25 mouse cellular contexts compared by ENCODE assay signal in the genomic region with DNA sequence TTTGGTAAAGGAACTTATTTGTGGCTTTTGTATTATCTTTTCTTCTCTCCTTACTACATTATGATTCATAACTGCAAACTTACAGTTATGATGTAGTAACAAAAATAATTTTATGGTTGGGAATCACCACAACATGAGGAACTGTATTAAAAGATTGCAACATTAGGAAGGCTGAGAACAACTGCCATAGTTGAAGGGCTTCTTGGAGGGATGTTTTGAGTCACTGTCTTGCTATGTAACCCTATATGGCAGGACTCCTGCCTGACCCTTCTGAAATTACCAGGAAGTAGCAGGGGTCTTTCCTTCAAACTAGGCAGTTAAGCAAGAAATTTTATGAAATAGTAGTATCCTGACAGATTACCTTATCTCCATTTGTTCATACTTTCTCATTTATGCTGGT. TPM values are rescaled to one million over a fixed set of nuclear protein-coding genes. Genes with fewer than 3 reads are reported as not detected.
DNase-seq lines count a peak whose midpoint lies in the region; ATAC-seq and TF ChIP-seq lines count a peak whose summit lies in the region.
"Had no signal": no experiment of that assay in that cellular context is flagged by ENCODE, and none has a peak within 500 bp of the region (broad histone marks: within the 10 kb centered on the region; RNA-seq: fewer than 3 reads in every experiment).

No protein-coding gene starts in this region.

- H3K4me3 ChIP-seq in bone marrow macrophage, adult 2 months (ENCODE audit: insufficient read depth, low read length): no peak overlapping the region
- H3K4me3 ChIP-seq in heart, embryonic 11.5 days (ENCODE audit: low read depth, low read length): no peak overlapping the region
- H3K4me3 ChIP-seq: embryonic facial prominence, embryonic 13.5 days; forebrain, embryonic 10.5 days; forebrain, embryonic 15.5 days; heart, adult 2 months; heart, embryonic 12.5 days; hindbrain, embryonic 12.5 days had no signal

- no peak for TF ChIP-seq CTCF in bone marrow macrophage, adult 2 months (IDR thresholded peaks at IDR 0.05; ENCODE audit: low read depth, low read length)

- H3K27ac ChIP-seq in bone marrow macrophage, adult 2 months (ENCODE audit: insufficient read depth, low read depth, low read length): peak overlapping the region; percentile 21; the same call in 1 of the 2 replicates
- no peak overlapping the region for H3K27ac ChIP-seq in heart, embryonic 11.5 days (ENCODE audit: low read depth, low read length)
- H3K27ac ChIP-seq: embryonic facial prominence, embryonic 13.5 days; forebrain, embryonic 10.5 days; forebrain, embryonic 15.5 days; heart, adult 2 months; hindbrain, embryonic 12.5 days had no signal

- ATAC-seq in granulocyte monocyte progenitor cell, adult 5-6 weeks (replicated peaks; ENCODE audit: poor library complexity, severe bottlenecking): peak; percentile 98
- no peak for ATAC-seq in heart, embryonic 11.5 days (replicated peaks; ENCODE audit: insufficient number of reproducible peaks, low FRiP score, low TSS enrichment)
- ATAC-seq: forebrain, embryonic 15.5 days; hindbrain, embryonic 16.5 days; inflammation-experienced regulatory T-cells, adult 6 months; intestine, postnatal 0 days had no signal

- H3K4me2 ChIP-seq in heart, embryonic 11.5 days: no peak overlapping the region
- H3K4me2 ChIP-seq: embryonic facial prominence, embryonic 13.5 days; forebrain, embryonic 15.5 days; heart, embryonic 12.5 days; hindbrain, embryonic 12.5 days had no signal

- TF ChIP-seq POLR2A in bone marrow macrophage, adult 2 months (IDR thresholded peaks at IDR 0.05; ENCODE audit: borderline replicate concordance, low read depth, low read length): no peak

- H3K9me3 ChIP-seq in heart, embryonic 11.5 days (replicated peaks; ENCODE audit: control insufficient read depth, low read length): no peaks in the 10 kb centered on the region
- H3K9me3 ChIP-seq: embryonic facial prominence, embryonic 13.5 days; forebrain, embryonic 15.5 days; hindbrain, embryonic 12.5 days had no signal

- no peak overlapping the region for H3K9ac ChIP-seq in heart, embryonic 11.5 days (ENCODE audit: low read depth, low read length)
- H3K9ac ChIP-seq: embryonic facial prominence, embryonic 13.5 days; forebrain, embryonic 15.5 days; heart, embryonic 12.5 days; hindbrain, embryonic 12.5 days had no signal

- H3K36me3 ChIP-seq in heart, embryonic 11.5 days (ENCODE audit: control insufficient read depth, insufficient read depth, low read length): no peaks in the 10 kb centered on the region
- H3K36me3 ChIP-seq: embryonic facial prominence, embryonic 13.5 days; forebrain, embryonic 10.5 days; forebrain, embryonic 15.5 days; heart, embryonic 12.5 days; hindbrain, embryonic 12.5 days had no signal

- intact Hi-C loops in heart, postnatal 10 days (cut with DNase I): no loop called here

- peak; percentile 72 for DNase-seq in 416B (ENCODE audit: low read depth)
- no peak for DNase-seq in cerebellum, adult 11-12 months
- DNase-seq in cerebellum, adult 9-11 months: no peak
- DNase-seq in heart, postnatal 10 days: no peak
- DNase-seq: adrenal gland, postnatal 10 days; cerebellum, adult 8-10 months; cerebellum, postnatal 25 days; gastrocnemius, postnatal 10 days; heart, adult 2 months; heart, postnatal 4 days; kidney, adult 8-10 months had no signal

- H3K4me1 ChIP-seq in bone marrow macrophage, adult 2 months (ENCODE audit: control insufficient read depth, insufficient read depth, low read length): no peaks in the 10 kb centered on the region
- no peaks in the 10 kb centered on the region for H3K4me1 ChIP-seq in heart, embryonic 11.5 days (ENCODE audit: control insufficient read depth, insufficient read depth, low read length)
- H3K4me1 ChIP-seq: embryonic facial prominence, embryonic 13.5 days; forebrain, embryonic 10.5 days; forebrain, embryonic 15.5 days; heart, embryonic 12.5 days; hindbrain, embryonic 12.5 days had no signal

- H3K27me3 ChIP-seq in heart, embryonic 11.5 days (ENCODE audit: control insufficient read depth, insufficient read depth, low read length): no peaks in the 10 kb centered on the region
- H3K27me3 ChIP-seq: CH12.LX; embryonic facial prominence, embryonic 13.5 days; forebrain, embryonic 15.5 days; heart, embryonic 12.5 days; hindbrain, embryonic 12.5 days had no signal

RNA-seq across cellular contexts. Expression of gene Trim52, which starts 57.2 kb away (rescaled TPM):
- not detected in 2 replicates for polyA plus RNA-seq in bone marrow macrophage, adult 2 months (2012; ENCODE audit: insufficient read depth, insufficient read length, missing spikeins)
- not detected in 2 replicates for total RNA-seq in granulocyte monocyte progenitor cell, adult 5-6 weeks (2014; fragmentation: Nextera tagmentation)
- total RNA-seq in granulocyte monocyte progenitor cell, adult 5-6 weeks (2017): not detected in 2 replicates
- not detected in 2 replicates for polyA plus RNA-seq in heart, embryonic 11.5 days (2014; fragmentation: Nextera tagmentation; extraction: Ambion mirVana)
- not detected for total RNA-seq in heart, postnatal 10 days (2021)
- total RNA-seq: adrenal gland, postnatal 10 days; adrenal gland, postnatal 4 days; CH12.LX; gastrocnemius, postnatal 10 days; gastrocnemius, postnatal 4 days; heart, adult 2 months; heart, postnatal 4 days had no signal
- polyA plus RNA-seq: forebrain, embryonic 10.5 days; forebrain, embryonic 15.5 days; heart, adult 2 months; heart, embryonic 12.5 days; hindbrain, embryonic 12.5 days; hindbrain, embryonic 16.5 days; inflammation-experienced regulatory T-cells, adult 6 months; intestine, postnatal 0 days had no signal
